Mouse (Mus musculus) intestine, postnatal 0 days (tissue): Measurements from ENCODE around the gene Slc12a5. TPM values are rescaled to one million over a fixed set of nuclear protein-coding genes. Genes with fewer than 3 reads are reported as not detected.
A peak's percentile ranks its signal among the peaks of the same experiment; 100 is the strongest.

Source experiments
- ATAC-seq: fragments of 200-750 bp; cut with Nextera tagmentation; 2 replicates; pipeline ENCODE4 v1.8.0; 2017; ENCODE audit warnings: mild to moderate bottlenecking, moderate TSS enrichment, moderate library complexity
- H3K27ac ChIP-seq: fragments of 300-500 bp; sonication (generic); 2 replicates; pipeline ENCODE4 v1.5.1; 2014; ENCODE audit warnings: mild to moderate bottlenecking, low read depth, low read length, moderate library complexity
- H3K27me3 ChIP-seq: fragments of 300-500 bp; sonication (generic); replicated peaks from 2 replicates; pipeline ENCODE4 v1.6.1; 2014; ENCODE audit warnings: low read length, mixed read lengths; ENCODE audit not compliant: control insufficient read depth, insufficient read depth
- H3K36me3 ChIP-seq: fragments of 300-500 bp; sonication (generic); 2 replicates; pipeline ENCODE4 v1.6.1; 2014; ENCODE audit warnings: mild to moderate bottlenecking, moderate library complexity; ENCODE audit not compliant: control insufficient read depth, insufficient read depth
- H3K4me1 ChIP-seq: fragments of 300-500 bp; sonication (generic); replicated peaks from 2 replicates; pipeline ENCODE4 v1.6.1; 2014; ENCODE audit warnings: antibody characterized with exemption, low read length, mixed read lengths; ENCODE audit not compliant: control insufficient read depth, insufficient read depth
- H3K4me2 ChIP-seq: fragments of 300-500 bp; sonication (generic); replicated peaks from 2 replicates; pipeline ENCODE4 v1.6.1; 2014; ENCODE audit warnings: low read depth, mild to moderate bottlenecking, moderate library complexity
- H3K4me3 ChIP-seq: fragments of 300-500 bp; sonication (generic); 2 replicates; pipeline ENCODE4 v1.5.1; 2014; ENCODE audit warnings: low read depth, low read length
- H3K9ac ChIP-seq: fragments of 300-500 bp; sonication (generic); 2 replicates; pipeline ENCODE4 v1.6.1; 2014; ENCODE audit warnings: mild to moderate bottlenecking, low read depth, low read length
- H3K9me3 ChIP-seq: fragments of 300-500 bp; sonication (generic); 2 replicates; pipeline ENCODE4 v1.6.1; 2016; ENCODE audit warnings: mixed run types; ENCODE audit not compliant: control insufficient read depth
- CTCF ChIP-seq: sonication (generic); IDR thresholded peaks from 2 replicates; pipeline ENCODE4 v1.5.1; 2016; ENCODE audit warnings: low read depth, mild to moderate bottlenecking, control low read depth, antibody characterized with exemption, moderate library complexity
- WGBS: fragments of 180-500 bp; shearing (Covaris S2); extraction: QIAGEN DNeasy Blood & Tissue Kit; methylation state at CpG from one replicate; pipeline ENCODE4 v1.1.7; 2014; 5-methylcytosine and 5-hydroxymethylcytosine counted together
- polyA plus RNA-seq: library from polyadenylated mRNA; unstranded; fragments of >200 nt; fragmentation: Nextera tagmentation; extraction: Ambion mirVana; gene quantifications from 2 replicates; pipeline ENCODE4 v1.2.1, GENCODE M21; 2015

Slc12a5 gene
- polyA plus RNA-seq, 1 experiment from 2014 or later, result 0.09 TPM

GRCm38 (mm10) chr2:164994659-164995428 lies 34.2 kb downstream of the Slc12a5 start:
- no peak overlapping the region for H3K9ac ChIP-seq
- peaks cover 2% of the 10 kb centered on the region; the same call in 1 of the 2 replicates for H3K36me3 ChIP-seq
- peaks cover 16% of the 10 kb centered on the region for H3K27me3 ChIP-seq
- no peak overlapping the region for H3K4me2 ChIP-seq
- ATAC-seq, result no peak
- peaks cover 8% of the 10 kb centered on the region; the same call in 1 of the 2 replicates for H3K4me1 ChIP-seq
- H3K4me3 ChIP-seq, result no peak overlapping the region
- no peak overlapping the region for H3K27ac ChIP-seq
- no peak for TF ChIP-seq CTCF
- WGBS, result 62% methylated on average over 21 of the region's 21 CpGs
- no peaks in the 10 kb centered on the region for H3K9me3 ChIP-seq

- WGBS, result 76% methylated on average over 11 of the region's 11 CpGs
- no peaks in the 10 kb centered on the region for H3K9me3 ChIP-seq
- peaks cover 16% of the 10 kb centered on the region for H3K27me3 ChIP-seq
- peaks cover 12% of the 10 kb centered on the region for H3K36me3 ChIP-seq
- peaks cover 8% of the 10 kb centered on the region; the same call in 1 of the 2 replicates for H3K4me1 ChIP-seq
- no peak overlapping the region for H3K9ac ChIP-seq
- H3K27ac ChIP-seq, result no peak overlapping the region
- no peak overlapping the region for H3K4me2 ChIP-seq
- H3K4me3 ChIP-seq, result no peak overlapping the region
- no peak for ATAC-seq
- TF ChIP-seq CTCF, result no peak
Observed at GRCm38 (mm10) chr2:164995976-164996375, 35.4 kb downstream of the Slc12a5 start.

- Histone ChIP-seq H3K9ac (no peak overlapping the region), H3K4me1 (peaks cover 8% of the 10 kb centered on the region; the same call in 1 of the 2 replicates), H3K9me3 (no peaks in the 10 kb centered on the region), H3K27ac (no peak overlapping the region), H3K36me3 (peaks cover 23% of the 10 kb centered on the region), H3K4me3 (peak overlapping the region; percentile 42), H3K27me3 (peaks cover 16% of the 10 kb centered on the region), H3K4me2 (peak overlapping the region; percentile 70)
- 16% methylated on average over 47 of the region's 49 CpGs for WGBS
- TF ChIP-seq CTCF, result no peak
- no peak for ATAC-seq
Observed at GRCm38 (mm10) chr2:164996848-164997720, 36.5 kb downstream of the Slc12a5 start.

GRCm38 (mm10) chr2:164997721-164998428 lies 37.3 kb downstream of the Slc12a5 start:
- H3K4me2 ChIP-seq, result peak overlapping the region; percentile 70
- H3K9ac ChIP-seq, result no peak overlapping the region
- H3K4me3 ChIP-seq, result peak overlapping the region; percentile 42
- peaks cover 16% of the 10 kb centered on the region for H3K27me3 ChIP-seq
- 1% methylated on average over 52 of the region's 52 CpGs for WGBS
- no peak for TF ChIP-seq CTCF
- H3K27ac ChIP-seq, result no peak overlapping the region
- no peak for ATAC-seq
- H3K4me1 ChIP-seq, result peaks cover 8% of the 10 kb centered on the region; the same call in 1 of the 2 replicates
- H3K9me3 ChIP-seq, result no peaks in the 10 kb centered on the region
- peaks cover 31% of the 10 kb centered on the region for H3K36me3 ChIP-seq

- Histone ChIP-seq H3K4me2 (no peak overlapping the region), H3K4me1 (peaks cover 8% of the 10 kb centered on the region; the same call in 1 of the 2 replicates), H3K27ac (no peak overlapping the region), H3K4me3 (no peak overlapping the region), H3K27me3 (peaks cover 8% of the 10 kb centered on the region), H3K36me3 (peaks cover 67% of the 10 kb centered on the region), H3K9me3 (no peaks in the 10 kb centered on the region), H3K9ac (no peak overlapping the region)
- no peak for ATAC-seq
- WGBS, result 91% methylated on average over 13 of the region's 13 CpGs
- TF ChIP-seq CTCF, result no peak; the same call in 1 of the 2 replicates
Observed at GRCm38 (mm10) chr2:165001958-165002357, 41.4 kb downstream of the Slc12a5 start.
